In the genomic region with DNA sequence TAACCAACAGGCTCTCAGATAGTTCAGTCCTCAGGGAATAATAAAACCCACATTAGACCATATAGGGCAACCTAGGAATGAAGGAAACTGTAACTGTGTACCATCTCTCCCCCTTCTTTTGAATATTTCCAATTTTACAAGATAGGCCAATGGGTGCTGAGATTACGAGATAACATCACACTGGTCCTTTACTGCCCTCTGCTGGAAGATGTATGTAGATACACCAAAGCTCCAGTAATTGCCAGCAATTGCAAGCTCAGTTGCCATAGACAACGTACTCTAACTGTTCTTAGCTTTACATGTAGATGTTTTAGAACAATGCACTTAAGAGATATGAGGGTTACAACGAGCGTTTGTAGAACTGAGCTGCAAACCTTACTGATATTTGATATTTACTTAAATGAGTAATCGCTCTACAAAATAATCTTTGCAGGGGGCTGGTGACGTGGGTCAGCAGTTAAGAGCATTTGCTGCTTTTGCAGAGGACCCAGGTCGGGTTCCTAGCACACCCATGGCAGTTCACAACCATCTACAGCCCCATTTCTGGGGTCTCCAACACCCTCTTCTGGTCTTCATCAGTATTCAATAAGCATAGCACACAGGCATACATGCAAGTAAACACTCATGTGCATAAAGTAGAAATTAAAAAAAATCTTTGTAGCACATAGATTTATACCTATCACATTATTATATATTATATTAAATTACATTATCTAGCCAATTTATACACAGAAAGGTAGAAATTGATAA, we compare ENCODE assay signal across 10 mouse cellular contexts. TPM values are rescaled to one million over a fixed set of nuclear protein-coding genes. Genes with fewer than 3 reads are reported as not detected.
DNase-seq lines count a peak whose midpoint lies in the region; ATAC-seq lines count a peak whose summit lies in the region.
"Had no signal": no experiment of that assay in that cellular context is flagged by ENCODE, and none has a peak within 500 bp of the region (broad histone marks: within the 10 kb centered on the region; RNA-seq: fewer than 3 reads in every experiment).

No protein-coding gene starts in this region.

- no peak overlapping the region for H3K4me2 ChIP-seq in heart, embryonic 12.5 days

- H3K36me3 ChIP-seq in heart, embryonic 12.5 days = no peaks in the 10 kb centered on the region

- no peaks in the 10 kb centered on the region for H3K9me3 ChIP-seq in heart, embryonic 12.5 days (replicated peaks)

- H3K27me3 ChIP-seq in heart, embryonic 12.5 days (replicated peaks) = no peaks in the 10 kb centered on the region

- H3K9ac ChIP-seq in heart, embryonic 12.5 days = no peak overlapping the region

- H3K4me3 ChIP-seq in heart, embryonic 12.5 days = no peak overlapping the region

- ATAC-seq in heart, embryonic 12.5 days (ENCODE audit: insufficient number of reproducible peaks, low FRiP score) = no peak

- peak; percentile 58 to 77 for DNase-seq in heart, adult 18-20 months
- peak; percentile 77 for DNase-seq in ES-CJ7 (ENCODE audit: low read depth, low spot score)
- DNase-seq in cerebellum, adult 9-11 months = peak; percentile 33
- DNase-seq in frontal cortex, postnatal 10 days (ENCODE audit: low spot score in 2 of 2) = peak; percentile 26 to 30
- peak; percentile 37 for DNase-seq in large intestine, adult 2 months (ENCODE audit: low read depth, low spot score)
- peak; percentile 55 for DNase-seq in lung, postnatal 14 days
- peak; percentile 74 for DNase-seq in retina, postnatal 7 days (ENCODE audit: low read depth, low spot score)

- H3K27ac ChIP-seq in heart, embryonic 12.5 days (ENCODE audit: poor library complexity, severe bottlenecking) = no peak overlapping the region

- 42% methylated on average over 7 of the region's 7 CpGs for WGBS in heart, embryonic 12.5 days
- WGBS in large intestine, adult 2 months = 29% methylated on average over 7 of the region's 7 CpGs

- no peaks in the 10 kb centered on the region for H3K4me1 ChIP-seq in heart, embryonic 12.5 days (replicated peaks)

RNA-seq across cellular contexts. Expression of a gene that starts 10.5 kb away (rescaled TPM):
- 10 to 100 TPM; 26.7 to 30.0 TPM for total RNA-seq in heart, adult 18-20 months (2021)
- polyA plus RNA-seq in heart, embryonic 12.5 days (2016; fragmentation: Nextera tagmentation; extraction: Ambion mirVana) = 61.0 and 66.6 TPM in 2 replicates
- polyA plus RNA-seq in large intestine, adult 2 months (2012; rRNA removed) = 12.9 and 16.0 TPM in 2 replicates

RNA-seq across cellular contexts. Expression of a gene that starts 59.5 kb away (rescaled TPM):
- under 1 TPM; 0.20 to 0.21 TPM for total RNA-seq in heart, adult 18-20 months (2021)
- 1.6 and 1.7 TPM in 2 replicates for polyA plus RNA-seq in heart, embryonic 12.5 days (2016; fragmentation: Nextera tagmentation; extraction: Ambion mirVana)
- polyA plus RNA-seq in large intestine, adult 2 months (2012; rRNA removed) = 0.06 and 0.07 TPM in 2 replicates

RNA-seq across cellular contexts. Expression of a gene that starts 59.6 kb away (rescaled TPM):
- total RNA-seq in heart, adult 18-20 months (2021) = not detected
- polyA plus RNA-seq in heart, embryonic 12.5 days (2016; fragmentation: Nextera tagmentation; extraction: Ambion mirVana) = not detected in 2 replicates
- polyA plus RNA-seq in large intestine, adult 2 months (2012; rRNA removed) = not detected in 2 replicates
- total RNA-seq: adrenal gland, adult 18-20 months; layer of hippocampus, postnatal 36 days had no signal
